Mouse (Mus musculus): Measurements from ENCODE around the gene Nfe2l1.

DNA sequence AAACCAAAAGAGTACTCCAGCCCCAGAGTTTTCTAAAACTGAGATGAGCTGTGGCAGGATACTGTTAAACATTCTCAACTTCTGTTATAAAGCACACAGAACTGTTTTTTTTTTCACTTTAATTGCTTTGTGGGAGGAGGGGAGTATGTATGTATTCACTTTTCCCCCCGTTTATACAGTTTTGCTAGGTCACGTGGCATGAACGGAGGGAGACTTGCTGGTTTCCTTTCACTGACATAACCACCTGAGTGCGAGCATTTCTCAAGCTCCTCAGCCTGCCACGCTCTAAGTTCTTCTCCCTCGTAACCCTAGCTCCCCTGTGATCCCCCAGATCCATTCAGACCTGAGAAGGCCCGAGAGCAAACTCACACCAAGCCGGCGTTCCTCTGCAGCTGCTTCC lies 57.4 kb downstream of the Nfe2l1 start:
- TF ChIP-seq CTCF (IDR thresholded peaks at IDR 0.05; ENCODE audit: control insufficient read depth, insufficient read depth, insufficient read length) = no peak
- TF ChIP-seq MAX (IDR thresholded peaks at IDR 0.05) = no peak
- TF ChIP-seq MYOG (IDR thresholded peaks at IDR 0.05; ENCODE audit: control insufficient read depth, extremely low read depth, insufficient read length) = no peak
- no peak for TF ChIP-seq CEBPB (IDR thresholded peaks at IDR 0.05; ENCODE audit: low read depth)
